Comparison of ENCODE assay signal across 16 mouse cellular contexts in the genomic region with DNA sequence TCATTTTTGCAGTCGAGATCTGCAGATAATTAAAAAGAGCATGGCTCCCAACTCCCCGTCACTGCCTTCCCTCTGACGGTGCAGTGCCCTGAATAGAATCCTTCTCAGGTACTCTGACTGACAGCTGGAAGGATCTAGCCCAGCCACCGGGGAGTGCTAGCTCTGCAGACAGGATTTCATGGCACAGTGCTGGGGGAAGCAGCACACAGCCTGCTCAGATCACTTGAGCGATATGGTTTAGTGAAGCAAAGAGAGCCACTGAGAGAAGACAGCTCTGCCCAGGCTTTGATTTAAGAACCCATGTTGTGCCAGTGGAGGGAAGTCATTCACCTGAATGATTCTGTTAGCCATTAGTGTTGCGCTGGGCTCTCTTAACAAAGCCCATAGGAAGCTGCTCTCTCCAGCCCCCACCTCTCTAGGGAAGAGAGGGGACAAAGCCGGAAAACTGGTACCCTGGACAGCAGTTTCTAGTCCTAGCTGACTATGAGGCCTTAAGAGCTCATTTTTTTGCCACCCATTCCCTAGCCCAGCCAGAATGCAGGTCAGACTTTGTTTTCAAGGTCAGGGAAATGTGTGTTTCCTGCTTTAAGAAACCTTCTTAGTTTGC.
DNase-seq lines count a peak whose midpoint lies in the region; ATAC-seq and TF ChIP-seq lines count a peak whose summit lies in the region.
"Had no signal": no experiment of that assay in that cellular context is flagged by ENCODE, and none has a peak within 500 bp of the region (broad histone marks: within the 10 kb centered on the region; RNA-seq: fewer than 3 reads in every experiment).

No protein-coding gene starts in this region.

- peak; percentile 73 for ATAC-seq in kidney, embryonic 14.5 days (ENCODE audit: low FRiP score, low TSS enrichment)
- ATAC-seq in forebrain, postnatal 0 days: peak; percentile 87
- peak; percentile 81 for ATAC-seq in midbrain, embryonic 15.5 days (replicated peaks)
- ATAC-seq: liver, postnatal 0 days; Patski had no signal

- no peaks in the 10 kb centered on the region for H3K27me3 ChIP-seq in kidney, embryonic 14.5 days (ENCODE audit: control insufficient read depth, insufficient read depth, low read length)
- no peaks in the 10 kb centered on the region for H3K27me3 ChIP-seq in forebrain, postnatal 0 days (ENCODE audit: insufficient read depth, low read length)
- no peaks in the 10 kb centered on the region for H3K27me3 ChIP-seq in midbrain, embryonic 15.5 days (replicated peaks)
- H3K27me3 ChIP-seq: megakaryocyte, embryonic 14.5 days; Patski had no signal

- H3K36me3 ChIP-seq in kidney, embryonic 14.5 days (ENCODE audit: control insufficient read depth, insufficient read depth, low read length): no peaks in the 10 kb centered on the region
- no peaks in the 10 kb centered on the region for H3K36me3 ChIP-seq in forebrain, postnatal 0 days (ENCODE audit: insufficient read depth)
- no peaks in the 10 kb centered on the region for H3K36me3 ChIP-seq in midbrain, embryonic 15.5 days (replicated peaks)

- no peak overlapping the region for H3K9ac ChIP-seq in kidney, embryonic 14.5 days (ENCODE audit: low read depth, low read length)
- H3K9ac ChIP-seq in forebrain, postnatal 0 days: 0 out of 2 replicates have a peak overlapping the region, but pooled peaks have one; percentile 4
- H3K9ac ChIP-seq in midbrain, embryonic 15.5 days: no peak overlapping the region
- H3K9ac ChIP-seq: liver, postnatal 0 days had no signal

- no peak overlapping the region for H3K27ac ChIP-seq in kidney, embryonic 14.5 days (ENCODE audit: low read depth, low read length)
- H3K27ac ChIP-seq in forebrain, postnatal 0 days (ENCODE audit: low read depth, low read length): peak overlapping the region; percentile 57
- H3K27ac ChIP-seq in midbrain, embryonic 15.5 days: peak overlapping the region; percentile 80

- H3K4me1 ChIP-seq in kidney, embryonic 14.5 days (ENCODE audit: control insufficient read depth, insufficient read depth, low read length): no peaks in the 10 kb centered on the region
- 0 out of 2 replicates have a peak, but pooled peaks cover 4% of the 10 kb centered on the region for H3K4me1 ChIP-seq in forebrain, postnatal 0 days (ENCODE audit: insufficient read depth)
- H3K4me1 ChIP-seq in midbrain, embryonic 15.5 days: peaks cover 27% of the 10 kb centered on the region
- H3K4me1 ChIP-seq: megakaryocyte, embryonic 14.5 days had no signal

- H3K4me3 ChIP-seq in kidney, embryonic 14.5 days (ENCODE audit: low read length): no peak overlapping the region
- H3K4me3 ChIP-seq in forebrain, postnatal 0 days (ENCODE audit: low read depth, low read length): no peak overlapping the region
- H3K4me3 ChIP-seq in midbrain, embryonic 15.5 days: no peak overlapping the region
- H3K4me3 ChIP-seq: erythroblast, embryonic 14.5 days; megakaryocyte, embryonic 14.5 days had no signal

- DNase-seq in kidney, postnatal 10 days: no peak
- DNase-seq in ZHBTc4 (ENCODE audit: low read depth, low spot score) (peak; percentile 18), MN1 (ENCODE audit: low spot score) (no peak)
- peak; percentile 67 for DNase-seq in forebrain, postnatal 0 days
- no peak for DNase-seq in heart, adult 18-20 months
- no peak for DNase-seq in thymus, postnatal 10 days (ENCODE audit: low spot score in 2 of 2)
- DNase-seq: adrenal gland, postnatal 36 days; kidney, postnatal 25 days; left cerebral cortex, postnatal 4 days; liver, postnatal 0 days; thymus, postnatal 14 days had no signal

- H3K4me2 ChIP-seq in kidney, embryonic 14.5 days (replicated peaks; ENCODE audit: low read depth, low read length): no peak overlapping the region
- H3K4me2 ChIP-seq in forebrain, postnatal 0 days (ENCODE audit: low read depth): no peak overlapping the region
- no peak overlapping the region for H3K4me2 ChIP-seq in midbrain, embryonic 15.5 days

- TF ChIP-seq CTCF in forebrain, postnatal 0 days (IDR thresholded peaks at IDR 0.05; ENCODE audit: low read depth): peak; percentile 18; the same call in 1 of the 2 replicates

- WGBS in kidney, embryonic 14.5 days: 35% methylated on average over 7 of the region's 7 CpGs
- WGBS in forebrain, postnatal 0 days: 28% methylated on average over 7 of the region's 7 CpGs
- 28% methylated on average over 7 of the region's 7 CpGs for WGBS in midbrain, embryonic 15.5 days

- no peaks in the 10 kb centered on the region for H3K9me3 ChIP-seq in kidney, embryonic 14.5 days (ENCODE audit: control insufficient read depth, low read length)
- no peaks in the 10 kb centered on the region for H3K9me3 ChIP-seq in forebrain, postnatal 0 days (ENCODE audit: low read length)
- H3K9me3 ChIP-seq in midbrain, embryonic 15.5 days: no peaks in the 10 kb centered on the region
- H3K9me3 ChIP-seq: megakaryocyte, embryonic 14.5 days had no signal

Comparison
In these comparisons a context has a peak if more than half of its experiments do, and no peak if none do; other contexts are left out.
1. DNase-seq: peak in ZHBTc4 (single experiment) and forebrain, postnatal 0 days (single experiment); none in kidney, postnatal 10 days (single experiment), heart, adult 18-20 months (0 of 2), MN1 (single experiment) and thymus, postnatal 10 days (0 of 2).
2. Peak in every context shown above with its lines, with median percentiles within 50 percentile points of each other: ATAC-seq.